Mouse (Mus musculus) B cell, adult 2 months (primary cell): ENCODE results near the gene Wdtc1.

Experiments
- DNase-seq, 2 experiments: peaks; one replicate each; pipeline ENCODE4 v3.0.0; 2022

Gene Wdtc1

DNA sequence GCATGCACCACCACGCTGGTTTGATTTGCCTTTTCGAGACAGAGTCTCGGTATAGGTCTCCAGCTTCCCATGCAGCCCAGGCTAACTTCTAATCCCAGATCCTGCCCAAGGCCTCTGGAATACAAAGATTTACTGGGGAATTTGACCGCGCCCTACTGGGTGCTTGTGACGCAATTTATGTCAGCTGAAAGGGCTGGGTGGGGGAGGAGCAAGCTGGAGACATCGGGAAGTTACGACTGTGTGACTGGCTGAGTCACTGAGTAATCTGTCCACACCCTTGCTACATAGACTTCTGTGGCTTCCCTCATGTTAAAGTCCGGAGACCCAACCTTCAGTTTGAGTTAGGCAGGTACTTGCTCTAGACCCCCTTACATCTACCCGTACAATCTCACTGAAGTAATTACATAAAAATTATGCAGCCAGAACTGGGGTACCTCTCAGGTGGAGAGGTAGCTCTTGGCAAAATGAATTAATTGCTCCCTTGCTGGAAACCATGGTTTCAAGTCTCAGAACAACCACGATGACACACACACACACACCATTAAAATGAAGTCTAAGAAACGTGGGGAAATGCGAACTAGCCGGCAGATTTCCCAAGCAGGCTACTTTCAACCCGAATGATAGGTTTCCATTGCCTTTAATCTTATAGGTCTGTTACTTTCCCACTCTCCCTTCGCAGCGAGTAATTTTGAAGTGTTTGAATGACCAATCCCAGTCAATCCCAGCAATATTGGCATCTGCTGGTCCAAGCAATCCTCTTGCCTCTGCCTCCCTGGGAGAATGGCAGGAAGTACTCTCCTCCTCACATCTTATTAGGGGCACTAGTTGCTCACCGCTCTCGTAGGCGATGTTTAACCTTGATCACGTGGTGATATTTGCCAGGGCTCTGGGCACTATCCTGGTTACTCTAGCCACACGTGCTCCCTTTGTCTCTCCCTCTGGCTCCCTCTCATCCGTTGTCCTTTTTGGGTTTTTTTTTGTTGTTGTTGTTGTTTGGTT, at the start of gene Wdtc1:
Wdtc1 (minus strand) TSS at position 115 of the 999 bp plus-strand sequence.
- no peak for DNase-seq

DNA sequence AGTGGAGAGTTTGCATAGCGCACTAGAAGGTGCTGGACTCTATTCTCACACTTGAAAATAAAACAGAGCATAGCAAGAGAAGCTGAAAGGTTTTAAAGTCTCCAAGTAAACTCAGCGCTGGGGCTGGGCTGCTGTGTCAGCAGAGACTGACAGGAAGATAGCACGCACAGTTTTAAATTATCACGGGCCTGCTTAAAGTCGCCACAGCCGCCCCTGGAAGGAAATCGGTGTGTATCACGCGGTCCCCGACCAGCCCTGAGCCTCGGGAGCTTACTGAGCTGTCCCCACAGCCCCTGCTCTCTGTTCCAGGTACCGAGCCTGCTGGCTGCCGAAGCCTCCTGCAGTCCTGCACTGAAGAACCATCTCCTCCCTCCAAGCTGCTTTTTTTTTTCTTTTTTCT, 48.7 kb upstream of the Wdtc1 start:
- DNase-seq = no peak

DNA sequence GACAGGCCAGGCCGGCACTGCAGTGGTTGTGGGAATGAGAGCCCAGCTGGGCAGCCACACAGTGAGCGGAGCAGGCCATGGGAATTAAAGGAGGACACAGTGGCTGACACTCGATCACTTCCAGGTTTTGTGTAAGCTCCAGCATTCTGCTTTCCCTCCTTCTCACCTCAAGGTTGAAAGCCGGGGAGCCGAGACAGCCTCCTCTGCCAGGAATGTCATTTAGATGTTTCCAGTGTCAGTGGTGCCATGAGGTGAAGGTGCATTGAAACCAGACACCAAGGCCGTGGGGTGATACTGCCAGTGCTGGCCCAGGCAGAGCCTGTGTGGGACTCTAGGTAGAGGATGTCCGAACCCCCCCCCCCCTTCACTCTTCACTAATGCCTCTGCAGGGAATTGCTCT, 46.8 kb upstream of the Wdtc1 start:
- DNase-seq = no peak

DNA sequence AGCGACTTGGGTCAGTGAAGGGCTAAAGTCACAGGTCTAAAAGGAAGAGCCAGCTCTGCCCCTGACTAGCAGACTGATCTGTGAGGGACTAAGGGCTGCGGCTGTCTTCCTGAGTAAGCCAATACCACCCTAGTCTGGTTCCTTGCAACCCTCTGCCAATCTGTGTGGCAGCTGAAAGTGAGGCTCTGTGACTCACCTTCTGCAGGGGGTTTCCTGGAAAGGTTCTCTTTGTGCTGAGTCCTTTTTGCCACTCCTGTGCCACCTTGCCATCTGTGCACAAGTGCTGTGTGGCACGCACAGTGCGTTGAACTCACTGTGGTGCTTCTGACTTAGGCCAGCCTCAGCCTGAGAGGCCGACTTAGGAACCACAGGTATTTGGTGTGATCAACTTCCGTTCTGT, 46.2 kb upstream of the Wdtc1 start:
- no peak for DNase-seq

DNA sequence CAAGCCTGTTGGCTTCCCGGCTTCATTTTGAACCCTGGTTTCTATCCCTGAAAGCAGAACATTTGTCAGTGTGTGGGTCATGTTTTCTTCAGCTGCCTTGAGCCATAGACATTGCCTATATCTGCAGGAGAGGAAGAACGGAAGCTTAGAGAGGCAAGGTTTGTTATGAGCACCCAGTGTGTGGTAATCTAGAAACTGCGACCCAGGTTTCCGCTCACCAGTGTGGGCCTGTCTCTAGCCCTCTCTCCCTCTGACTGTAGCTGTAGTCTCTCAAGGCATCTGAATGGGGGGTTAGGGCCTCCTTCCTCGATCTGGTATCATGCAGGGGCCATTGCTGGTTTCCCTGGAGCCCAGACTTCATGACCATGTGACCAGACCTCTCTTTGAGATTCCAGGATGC, 45.3 kb upstream of the Wdtc1 start:
- no peak for DNase-seq

DNA sequence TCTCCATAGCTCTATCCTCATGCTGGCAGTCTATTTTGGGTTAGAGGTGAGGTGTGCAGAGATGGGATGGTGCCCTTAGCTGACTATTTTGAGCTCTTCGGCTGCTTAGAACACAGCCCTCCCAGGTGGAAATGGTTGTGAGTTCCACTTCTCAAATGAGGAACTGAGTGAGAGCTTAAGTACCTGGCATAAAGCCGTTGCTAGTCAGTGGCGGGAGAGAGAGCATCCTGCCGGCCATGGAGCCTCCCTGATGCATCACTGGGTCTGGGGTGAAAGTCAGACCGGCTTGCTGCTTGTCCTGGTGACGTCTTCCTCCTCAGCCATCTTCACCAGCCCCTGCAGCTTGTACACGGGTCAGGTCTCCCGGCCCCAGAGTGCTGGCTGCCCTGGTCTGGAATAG, 44.7 kb upstream of the Wdtc1 start:
- DNase-seq = peak; percentile 32

DNA sequence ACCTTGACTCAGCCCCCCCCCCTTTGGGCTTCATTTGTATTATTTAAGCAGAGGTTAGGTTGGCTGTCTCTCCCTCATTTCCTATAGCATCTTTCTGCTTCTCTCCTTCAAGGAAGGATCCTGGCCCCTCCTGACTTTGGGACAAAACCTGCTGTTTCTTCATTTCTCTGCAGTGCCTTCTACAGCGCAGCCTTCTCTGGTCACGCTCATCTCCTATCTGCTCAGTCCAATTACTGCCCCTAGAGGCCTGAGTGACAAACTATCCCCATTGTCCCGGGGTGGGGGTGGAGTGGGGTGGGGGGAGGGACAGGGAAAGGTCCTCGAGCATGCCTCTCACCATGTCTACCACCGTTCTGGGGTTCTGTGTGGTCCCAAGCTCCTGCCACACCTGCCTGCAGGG, 44.0 kb upstream of the Wdtc1 start:
- no peak for DNase-seq

DNA sequence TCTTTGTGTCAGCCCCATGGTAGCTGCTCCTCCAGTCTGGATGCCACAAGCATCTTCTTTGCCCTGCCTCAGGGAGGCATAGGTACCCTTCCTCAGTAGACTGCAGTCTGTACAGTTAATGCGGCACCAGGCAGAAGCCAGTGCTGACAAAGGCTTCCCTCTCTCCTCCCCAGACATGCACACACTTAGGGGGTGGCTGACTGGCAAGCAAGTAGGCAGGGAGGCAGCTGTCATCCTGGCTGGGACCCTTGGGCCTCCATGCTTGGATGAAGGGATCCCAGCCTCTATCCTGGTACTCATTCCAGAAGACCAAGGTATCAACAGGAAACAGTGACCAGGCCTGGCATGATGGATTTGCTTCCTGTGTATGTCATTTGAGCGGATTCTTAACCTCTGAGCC, 42.8 kb upstream of the Wdtc1 start:
- DNase-seq = no peak

DNA sequence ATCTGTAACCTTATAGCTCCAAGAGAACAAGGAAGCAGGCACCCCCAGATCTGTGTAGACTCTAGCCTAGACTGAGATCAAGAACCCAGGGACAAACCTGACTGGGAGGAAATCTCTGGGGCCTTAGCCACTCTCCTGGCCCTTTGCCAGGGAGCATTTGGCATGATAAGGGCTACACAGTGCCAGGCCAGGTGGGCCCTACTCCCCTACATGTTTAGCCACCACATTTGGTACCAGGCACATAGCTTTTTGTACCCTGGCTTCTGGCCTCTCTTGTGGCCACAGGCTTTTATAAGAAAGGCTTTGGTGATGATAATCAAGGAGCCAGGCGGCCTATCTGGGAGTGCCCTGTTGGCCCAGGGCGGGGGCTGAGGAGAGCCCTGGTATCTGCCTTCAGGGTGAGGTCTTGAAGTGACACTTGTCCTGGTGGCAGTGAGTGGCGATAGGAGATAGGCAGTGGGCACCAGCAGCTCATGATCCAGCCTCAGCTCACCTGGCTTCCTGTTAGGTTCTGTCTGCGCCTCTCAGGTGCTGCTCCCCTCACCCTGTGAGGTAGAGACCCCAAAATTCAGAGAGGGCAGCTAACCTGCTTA, 41.8 kb upstream of the Wdtc1 start:
- no peak for DNase-seq

DNA sequence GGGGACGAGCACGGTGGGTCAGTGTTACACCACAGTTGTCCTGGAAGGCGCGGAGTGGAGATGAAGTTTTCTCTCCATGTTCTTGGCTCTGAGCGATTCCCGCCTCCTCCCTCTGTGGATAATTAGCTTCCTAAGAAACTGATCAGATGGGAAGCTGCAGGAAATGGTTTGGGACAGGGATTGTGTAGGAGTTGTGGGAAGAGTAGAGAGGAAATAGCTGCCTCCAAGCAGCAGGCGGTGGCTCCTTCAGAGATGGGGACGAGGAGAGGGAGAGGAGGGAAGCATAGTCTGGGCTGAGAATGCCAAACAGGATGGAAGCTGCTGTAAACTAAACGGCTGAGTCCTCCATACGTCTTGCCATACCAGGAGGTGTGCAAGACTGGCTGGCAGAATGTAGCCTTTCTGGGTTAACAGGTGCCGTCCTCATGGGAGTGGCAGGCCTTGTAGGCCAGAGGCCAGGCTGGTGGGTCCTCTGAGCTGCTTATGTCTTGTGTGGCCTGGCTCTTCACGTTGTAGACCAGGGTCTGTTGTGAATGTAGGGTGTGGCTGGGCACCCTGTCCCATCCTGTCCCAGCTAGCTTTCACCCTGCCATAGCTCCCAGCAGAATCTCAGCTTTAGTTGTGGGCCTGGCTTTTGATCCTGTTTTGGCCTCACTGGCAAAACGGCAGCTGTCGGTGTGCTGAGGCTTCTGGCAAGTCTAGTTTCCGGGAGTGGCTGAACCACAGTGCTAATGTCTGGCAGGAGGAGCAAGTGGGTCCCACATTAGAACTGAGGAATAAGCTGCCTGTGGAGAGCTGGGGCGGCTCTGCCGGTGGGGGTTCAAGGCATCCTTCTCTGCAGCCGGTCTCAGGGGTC, 38.1 kb upstream of the Wdtc1 start:
- no peak for DNase-seq

DNA sequence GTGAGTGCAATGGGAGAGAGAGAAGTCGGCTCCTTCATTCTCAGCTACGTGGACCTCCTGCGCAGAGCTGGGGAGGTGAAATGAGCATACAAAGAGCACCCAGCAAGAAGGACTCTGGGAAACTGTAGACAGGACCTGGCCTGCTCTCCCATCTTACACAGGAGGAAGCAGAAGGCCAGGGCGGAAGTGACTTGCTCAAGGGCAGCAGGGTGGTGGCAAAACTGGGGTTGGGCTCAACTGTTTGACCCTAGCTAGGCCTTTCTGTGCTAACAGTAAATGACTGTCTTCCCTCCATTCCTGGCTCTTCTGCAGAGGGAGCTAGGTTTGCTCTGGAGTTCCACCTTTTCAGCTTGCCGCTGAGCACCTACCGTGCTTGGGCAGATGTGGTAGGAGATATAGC, 37.3 kb upstream of the Wdtc1 start:
- no peak for DNase-seq

DNA sequence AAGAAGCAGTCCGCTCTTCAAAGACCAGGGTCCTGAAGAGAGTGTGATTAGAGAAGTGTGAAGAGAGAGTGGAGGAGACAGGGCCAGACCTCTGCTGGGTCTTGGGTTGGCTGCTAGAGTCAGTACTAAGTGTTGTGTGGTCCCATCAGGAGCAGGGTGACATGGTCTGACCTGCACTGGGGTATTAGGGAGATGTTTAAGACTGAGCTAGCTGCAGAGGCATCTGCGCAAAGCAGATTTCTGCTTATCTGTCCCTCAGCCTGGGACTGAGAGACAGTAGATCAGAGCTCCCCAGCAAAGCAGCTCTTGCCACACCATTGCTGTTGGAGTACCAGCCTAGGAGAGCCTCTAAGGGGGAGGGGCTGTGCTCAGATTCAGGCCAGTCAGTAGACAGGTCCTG, 36.8 kb upstream of the Wdtc1 start:
- DNase-seq = no peak

DNA sequence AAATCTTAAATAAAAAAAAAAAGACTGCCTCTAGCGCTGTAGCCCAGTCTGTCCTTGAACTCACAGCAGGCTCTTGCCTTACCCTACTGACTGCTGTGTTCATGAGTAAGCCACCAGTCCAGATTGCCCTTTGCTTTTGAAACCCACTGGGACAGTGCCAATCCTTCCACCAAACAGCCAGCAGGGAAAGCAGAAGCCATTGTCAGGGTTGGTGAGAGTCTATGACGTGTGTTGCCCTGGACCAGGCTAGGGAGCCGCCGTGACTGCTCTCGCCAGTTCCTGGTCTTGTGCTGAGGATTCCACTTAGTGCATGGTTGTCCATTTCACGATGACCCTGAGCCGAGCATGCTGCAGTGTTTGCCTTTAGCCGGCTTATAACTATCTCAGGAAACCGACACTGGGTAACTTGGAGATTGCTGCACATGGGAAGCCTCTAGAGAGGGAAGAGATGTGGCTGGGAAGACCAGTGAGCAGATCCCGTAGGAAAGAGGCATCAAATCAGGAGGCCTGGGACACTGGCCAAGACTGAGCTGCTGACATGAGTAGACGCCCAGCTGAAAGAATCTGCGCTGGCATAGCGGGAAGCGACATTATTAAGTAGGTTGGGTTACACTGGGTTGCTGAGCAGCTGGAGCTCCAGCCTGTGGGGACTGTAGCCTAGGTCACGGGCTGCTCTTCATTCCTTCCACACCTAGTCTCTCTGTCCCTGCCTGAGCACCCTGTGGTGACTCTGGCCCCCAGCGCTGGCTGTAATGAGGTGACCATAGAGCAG, 35.7 kb upstream of the Wdtc1 start:
- no peak for DNase-seq

DNA sequence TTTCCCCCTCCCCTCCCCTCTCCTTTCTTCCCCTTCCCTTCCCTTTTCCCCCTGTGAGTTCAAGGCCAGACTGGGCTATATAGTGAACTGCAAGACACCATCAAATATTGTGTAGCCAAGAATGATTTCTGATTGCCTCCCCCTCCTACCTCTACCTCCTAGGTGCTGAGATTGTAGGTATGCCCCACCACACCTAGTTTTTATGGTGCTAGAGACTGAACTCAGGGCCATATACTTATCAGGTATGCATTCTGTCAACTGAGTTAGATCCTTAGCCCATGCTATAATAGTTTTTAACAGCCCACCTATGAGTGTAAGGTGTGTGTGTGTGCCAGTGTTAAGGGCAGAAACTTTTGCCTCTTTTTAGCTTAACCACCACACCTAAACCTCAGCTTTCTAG, 33.8 kb upstream of the Wdtc1 start:
- DNase-seq = no peak

DNA sequence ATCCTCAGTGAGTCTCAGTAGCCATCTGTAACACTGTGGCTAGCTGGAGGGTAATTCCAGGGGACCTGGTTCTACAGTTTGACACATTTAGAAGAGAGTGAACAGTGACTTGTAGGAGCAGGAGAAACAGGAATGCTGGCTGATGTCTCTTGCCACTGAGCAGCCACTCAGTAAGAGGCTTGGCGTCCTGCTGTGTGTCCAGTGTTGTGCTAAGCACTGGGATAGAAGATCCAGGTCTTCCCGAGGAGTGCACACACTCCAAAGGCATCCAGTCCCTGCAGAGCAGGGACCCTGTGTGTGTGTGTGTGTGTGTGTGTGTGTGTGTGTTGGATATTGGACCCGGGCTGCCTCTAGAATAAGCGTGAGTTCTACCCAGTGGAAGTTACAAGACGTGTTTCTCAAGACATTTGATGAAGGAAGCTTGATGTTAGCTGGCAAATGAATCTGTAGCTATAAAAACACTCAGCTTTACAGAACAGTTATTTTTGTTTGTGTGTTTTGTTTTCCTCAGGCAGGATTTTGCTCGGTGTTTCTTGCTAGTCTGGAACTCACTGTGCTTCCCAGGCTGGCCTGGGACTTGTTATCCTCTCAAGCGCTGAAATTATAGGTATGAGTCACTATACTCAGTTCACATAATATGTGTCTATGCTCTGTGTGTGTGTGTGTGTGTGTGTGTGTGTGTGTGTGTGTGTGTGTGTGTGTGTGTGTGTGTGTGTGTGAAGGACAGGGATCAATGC, 32.9 kb upstream of the Wdtc1 start:
- DNase-seq = no peak

DNA sequence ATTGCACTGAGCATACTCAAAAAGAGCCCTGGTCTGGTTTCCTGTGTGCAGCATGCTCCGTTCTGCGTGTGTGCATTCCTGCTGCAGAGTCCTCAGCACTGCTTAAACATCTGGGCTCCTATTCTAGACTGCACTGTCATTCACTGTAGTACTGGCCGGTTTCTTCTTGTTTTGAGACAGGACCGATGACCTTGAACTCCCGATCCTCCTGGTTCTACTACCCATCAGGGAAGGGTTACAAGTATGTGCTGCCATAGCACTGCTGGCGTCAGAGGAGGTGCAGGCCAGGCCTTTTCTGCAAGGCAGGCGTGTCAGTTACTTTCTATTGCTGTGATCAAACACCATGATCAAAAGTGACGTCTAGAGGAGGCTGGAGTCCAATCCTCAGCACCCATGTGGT, 27.9 kb upstream of the Wdtc1 start:
- DNase-seq = no peak

DNA sequence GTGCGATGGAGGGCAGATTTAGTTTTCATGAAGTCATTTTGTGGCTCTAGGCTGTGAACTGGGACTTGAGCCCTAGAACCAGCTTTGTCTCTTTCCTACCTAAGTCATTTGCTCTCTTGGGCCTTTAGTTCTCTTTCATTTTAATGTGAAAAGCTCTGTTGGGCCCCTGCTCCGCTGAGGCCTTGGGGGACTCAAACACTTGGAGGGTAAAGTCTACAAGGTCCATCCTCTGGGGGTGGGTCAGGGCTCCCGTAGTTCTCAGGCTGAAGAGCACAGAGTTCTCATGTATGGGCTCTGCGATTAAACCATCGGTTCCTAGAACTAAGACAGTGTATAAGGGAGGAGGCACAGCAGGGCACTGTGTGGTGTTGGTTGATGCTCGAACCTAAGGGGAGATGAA, 27.3 kb upstream of the Wdtc1 start:
- no peak for DNase-seq

DNA sequence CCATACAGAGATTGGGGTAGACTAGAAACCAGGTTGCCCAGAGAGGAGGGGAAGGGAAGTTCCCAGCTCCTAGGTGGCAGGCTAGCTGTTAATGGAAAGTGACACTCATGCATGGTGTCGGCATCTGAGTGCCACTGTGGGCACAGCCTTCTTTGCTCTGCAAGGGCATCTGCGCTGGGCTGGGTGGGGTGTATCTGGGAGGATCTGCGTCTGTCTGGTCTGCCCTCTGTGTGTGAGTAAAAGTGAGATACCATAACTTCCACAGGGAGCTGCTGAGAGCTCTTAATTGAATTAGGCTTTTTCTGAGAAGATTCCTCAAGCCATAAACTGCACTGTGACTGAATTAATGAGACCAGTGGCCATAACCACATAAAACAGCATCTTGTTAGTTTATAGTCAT, 26.6 kb upstream of the Wdtc1 start:
- DNase-seq = no peak

DNA sequence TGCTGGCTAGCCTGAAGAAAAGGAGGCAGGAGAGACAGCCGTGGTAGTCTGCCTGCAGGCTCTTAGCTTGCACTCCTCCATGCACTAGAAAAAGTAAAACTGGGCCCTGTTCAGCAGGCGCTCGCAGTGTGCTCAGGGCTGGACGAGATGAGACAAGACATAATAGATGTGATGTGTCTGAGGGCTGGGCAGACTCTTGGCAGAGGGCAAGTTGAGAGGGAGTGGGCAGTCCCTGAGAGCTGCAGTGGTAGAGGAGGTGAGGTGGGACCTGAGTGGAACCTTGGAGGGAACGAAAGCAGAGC, 25.7 kb upstream of the Wdtc1 start:
- no peak for DNase-seq

DNA sequence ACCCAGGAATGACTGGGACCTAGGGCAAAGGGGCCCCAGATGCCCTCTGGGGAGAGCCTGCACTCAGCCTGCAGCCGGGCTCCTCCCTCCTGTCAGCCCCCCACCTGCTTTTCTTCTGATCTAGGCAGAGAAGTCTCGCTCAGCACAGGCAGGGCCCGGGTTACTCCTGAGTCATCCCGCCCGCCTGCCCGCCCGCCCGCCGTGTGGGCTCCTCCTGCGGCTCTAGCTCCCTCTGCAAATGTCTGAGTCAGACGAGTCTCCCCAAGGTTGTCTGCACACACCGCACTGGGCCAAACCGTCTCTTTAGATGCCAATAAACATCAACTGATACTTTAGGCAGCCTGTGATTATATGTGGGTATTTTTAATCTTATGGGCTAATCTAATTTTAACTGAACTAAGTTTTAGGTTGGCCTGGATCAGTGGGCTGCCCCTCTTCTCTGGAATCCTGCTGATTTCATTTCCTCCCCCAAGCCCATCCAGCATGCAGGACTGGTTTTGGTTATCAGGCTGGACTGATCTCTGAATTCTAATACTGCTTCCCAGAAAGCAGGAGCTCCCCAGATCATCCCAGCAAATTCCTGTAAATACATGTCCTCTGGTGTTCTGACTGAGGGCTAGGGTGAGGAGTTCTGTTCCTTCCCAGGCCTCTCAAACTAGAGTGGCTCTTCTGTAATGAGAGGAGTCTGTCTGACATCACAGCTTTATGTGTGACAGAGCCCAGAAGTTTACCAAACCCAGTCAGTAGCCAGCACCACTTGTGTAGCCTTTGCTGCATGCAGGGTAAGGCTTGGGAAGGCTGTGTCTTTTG, 25.2 kb upstream of the Wdtc1 start:
- DNase-seq = no peak

DNA sequence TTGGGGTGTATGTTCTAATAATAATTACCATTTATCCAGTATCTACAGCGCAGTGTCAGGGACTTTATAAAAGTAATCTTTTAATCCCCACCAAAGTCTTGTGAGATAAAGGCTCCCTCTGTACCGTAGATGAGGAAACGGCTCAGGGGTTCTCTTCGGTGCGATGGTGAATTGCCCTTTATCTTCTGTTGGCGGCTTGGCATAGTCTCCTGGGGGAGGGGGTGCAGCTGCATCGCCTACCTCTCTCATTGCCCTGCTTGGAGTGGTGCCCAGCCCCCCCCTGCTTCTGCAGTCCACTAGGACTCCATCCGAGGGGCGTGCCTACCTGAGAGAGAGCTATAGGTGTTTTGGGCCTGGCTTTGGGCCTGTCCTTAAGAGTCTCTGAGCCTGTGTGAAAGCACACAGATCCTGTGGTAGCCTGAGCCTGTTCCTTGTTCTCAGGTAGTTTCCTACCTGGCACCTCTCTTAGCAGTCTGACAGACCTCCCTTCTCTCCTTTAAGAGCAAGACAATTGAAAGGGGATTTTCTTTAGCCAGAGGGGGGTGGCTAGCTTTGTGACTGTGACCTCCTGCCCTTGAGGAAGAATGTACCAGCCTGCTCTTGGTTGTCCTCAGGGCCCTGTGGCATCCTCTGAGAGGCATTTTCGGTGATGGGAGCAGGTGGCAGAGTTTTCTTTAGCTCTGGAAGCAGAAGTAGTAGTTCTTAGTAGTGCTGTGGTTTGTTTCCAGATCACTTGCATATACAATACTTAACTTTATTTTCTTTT, 22.7 kb upstream of the Wdtc1 start:
- DNase-seq = no peak
